ENCODE assay signal across 7 mouse cellular contexts in the genomic region with DNA sequence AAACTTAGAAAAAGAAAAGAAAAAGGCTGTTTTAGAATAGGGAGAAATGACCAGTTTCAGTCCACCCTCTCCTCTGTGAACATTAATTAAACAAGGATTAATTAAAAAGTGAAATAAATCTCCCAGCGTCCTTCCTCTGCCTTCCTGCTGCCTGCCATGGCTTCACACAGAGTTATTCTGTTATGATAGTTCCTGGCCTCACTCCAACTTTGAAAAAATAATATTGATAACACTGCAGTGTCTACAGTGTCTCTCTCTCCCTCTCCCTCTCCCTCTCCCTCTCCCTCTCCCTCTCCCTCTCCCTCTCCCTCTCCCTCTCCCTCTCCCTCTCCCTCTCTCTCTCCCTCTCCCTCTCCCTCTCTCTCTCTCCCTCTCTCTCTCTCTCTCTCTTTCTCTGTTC. TPM values are rescaled to one million over a fixed set of nuclear protein-coding genes. Genes with fewer than 3 reads are reported as not detected.
A peak's percentile ranks its signal among the peaks of the same experiment; 100 is the strongest.
DNase-seq lines count a peak whose midpoint lies in the region; ATAC-seq and TF ChIP-seq lines count a peak whose summit lies in the region.
"Not testable (repeated sequence)": the region's sequence is repeated elsewhere in the genome, so short reads cannot be mapped to it uniquely, and the experiment has no call there.

No protein-coding gene starts in this region.

- H3K4me3 ChIP-seq in heart, embryonic 13.5 days; heart, embryonic 16.5 days (ENCODE audit: low read length); intestine, embryonic 16.5 days (ENCODE audit: low read length); lung, embryonic 14.5 days (ENCODE audit: low read depth, low read length); midbrain, embryonic 14.5 days (replicated peaks; ENCODE audit: low read depth, low read length): not testable (repeated sequence)

- H3K4me1 ChIP-seq in heart, embryonic 13.5 days = peaks cover 27% of the 10 kb centered on the region
- H3K4me1 ChIP-seq in heart, embryonic 16.5 days (ENCODE audit: control insufficient read depth, insufficient read depth, low read length) = peaks cover 11% of the 10 kb centered on the region
- H3K4me1 ChIP-seq in intestine, embryonic 16.5 days (ENCODE audit: control insufficient read depth, insufficient read depth, low read length); lung, embryonic 14.5 days (ENCODE audit: insufficient read depth); midbrain, embryonic 14.5 days (ENCODE audit: control insufficient read depth, insufficient read depth, low read length): not testable (repeated sequence)

- ATAC-seq in heart, embryonic 13.5 days (ENCODE audit: extremely low read depth, insufficient number of reproducible peaks, low FRiP score, low TSS enrichment); lung, embryonic 14.5 days (ENCODE audit: insufficient read depth); midbrain, embryonic 14.5 days (ENCODE audit: low FRiP score, low TSS enrichment): not testable (repeated sequence)
- peak; percentile 69; the same call in 1 of the 2 replicates for ATAC-seq in heart, embryonic 16.5 days (replicated peaks; ENCODE audit: extremely low read depth, insufficient read depth, low FRiP score)
- peak; percentile 66; the same call in 1 of the 2 replicates for ATAC-seq in intestine, embryonic 16.5 days

- TF ChIP-seq CTCF in brain, embryonic 14.5 days (IDR thresholded peaks at IDR 0.05; ENCODE audit: borderline replicate concordance, extremely low read depth, insufficient read depth, insufficient read length); lung, embryonic 14.5 days (IDR thresholded peaks at IDR 0.05; ENCODE audit: low read depth): not testable (repeated sequence)

- not testable (repeated sequence) for H3K9ac ChIP-seq in heart, embryonic 13.5 days; heart, embryonic 16.5 days (ENCODE audit: low read length); intestine, embryonic 16.5 days (ENCODE audit: low read depth, low read length); lung, embryonic 14.5 days; midbrain, embryonic 14.5 days (replicated peaks; ENCODE audit: low read length)

- not testable (repeated sequence) for H3K4me2 ChIP-seq in heart, embryonic 13.5 days; heart, embryonic 16.5 days (ENCODE audit: low read depth, low read length); intestine, embryonic 16.5 days (ENCODE audit: low read depth, low read length); lung, embryonic 14.5 days; midbrain, embryonic 14.5 days (ENCODE audit: low read length)

- H3K36me3 ChIP-seq in heart, embryonic 13.5 days; heart, embryonic 16.5 days (ENCODE audit: control insufficient read depth, insufficient read depth); intestine, embryonic 16.5 days (ENCODE audit: control insufficient read depth, insufficient read depth, low read length); lung, embryonic 14.5 days (ENCODE audit: insufficient read depth); midbrain, embryonic 14.5 days (ENCODE audit: control insufficient read depth, insufficient read depth, low read length): not testable (repeated sequence)

- not testable (repeated sequence) for H3K27me3 ChIP-seq in heart, embryonic 13.5 days (replicated peaks); heart, embryonic 16.5 days (ENCODE audit: control insufficient read depth, insufficient read depth, low read length); intestine, embryonic 16.5 days (replicated peaks; ENCODE audit: control insufficient read depth, insufficient read depth, low read length); lung, embryonic 14.5 days (ENCODE audit: insufficient read depth, low read length); midbrain, embryonic 14.5 days (ENCODE audit: control insufficient read depth, insufficient read depth, low read length)

- DNase-seq in brain, embryonic 14.5 days (ENCODE audit: low read depth) = peak; percentile 40
- DNase-seq in heart, adult 8-10 months (ENCODE audit: low spot score) = peak; percentile 23
- DNase-seq in lung, embryonic 14.5 days = peak; percentile 74
- DNase-seq in midbrain, embryonic 14.5 days = peak; percentile 7

- TF ChIP-seq POLR2A in brain, embryonic 14.5 days (IDR thresholded peaks at IDR 0.05; ENCODE audit: borderline replicate concordance, extremely low read depth, insufficient read depth, insufficient read length, poor library complexity, severe bottlenecking) = not testable (repeated sequence)

- not testable (repeated sequence) for H3K9me3 ChIP-seq in heart, embryonic 13.5 days; heart, embryonic 16.5 days (replicated peaks; ENCODE audit: control insufficient read depth, low read length); intestine, embryonic 16.5 days (ENCODE audit: control insufficient read depth, low read length); lung, embryonic 14.5 days (ENCODE audit: low read depth, low read length); midbrain, embryonic 14.5 days (ENCODE audit: control insufficient read depth, low read length)

- WGBS in heart, embryonic 13.5 days = 29% methylated on average over 1 of the region's 1 CpGs
- WGBS in heart, embryonic 16.5 days = 3% methylated on average over 1 of the region's 1 CpGs
- WGBS in intestine, embryonic 16.5 days = 23% methylated on average over 1 of the region's 1 CpGs
- 19% methylated on average over 1 of the region's 1 CpGs for WGBS in lung, embryonic 14.5 days
- 63% methylated on average over 1 of the region's 1 CpGs for WGBS in midbrain, embryonic 14.5 days

- peak overlapping the region; percentile 48 for H3K27ac ChIP-seq in heart, embryonic 13.5 days (replicated peaks)
- peak overlapping the region; percentile 15; the same call in 1 of the 2 replicates for H3K27ac ChIP-seq in heart, embryonic 16.5 days (ENCODE audit: low read length)
- not testable (repeated sequence) for H3K27ac ChIP-seq in intestine, embryonic 16.5 days (ENCODE audit: low read length); lung, embryonic 14.5 days (ENCODE audit: low read depth); midbrain, embryonic 14.5 days (replicated peaks; ENCODE audit: low read depth, low read length)

RNA-seq across cellular contexts. Expression of a gene that starts 35.9 kb away (rescaled TPM):
- 11.9 and 19.5 TPM in 2 replicates for polyA plus RNA-seq in brain, embryonic 14.5 days (2012; rRNA removed)
- 1 to 10 TPM; 2.7 to 4.1 (median 3.2) TPM for total RNA-seq in heart, adult 8-10 months (2022)
- 2.8 and 2.9 TPM in 2 replicates for polyA plus RNA-seq in heart, embryonic 13.5 days (2015; fragmentation: Nextera tagmentation; extraction: Ambion mirVana)
- 2.7 and 3.1 TPM in 2 replicates for polyA plus RNA-seq in heart, embryonic 16.5 days (2015; fragmentation: Nextera tagmentation; extraction: Ambion mirVana)
- 6.3 and 6.6 TPM in 2 replicates for polyA plus RNA-seq in intestine, embryonic 16.5 days (2015; fragmentation: Nextera tagmentation; extraction: Ambion mirVana)
- polyA plus RNA-seq in lung, embryonic 14.5 days (2014; fragmentation: Nextera tagmentation; extraction: Ambion mirVana) = 12.0 and 13.4 TPM in 2 replicates
- 14.7 and 16.7 TPM in 2 replicates for polyA plus RNA-seq in midbrain, embryonic 14.5 days (2014; fragmentation: Nextera tagmentation; extraction: Ambion mirVana)

Comparison
In these comparisons a context has a peak if more than half of its experiments do, and no peak if none do; other contexts are left out.
1. DNase-seq: peak in every context shown above with its lines; median percentile 74 in lung, embryonic 14.5 days; 40 in brain, embryonic 14.5 days; 23 in heart, adult 8-10 months; 7 in midbrain, embryonic 14.5 days.